In the genomic region with DNA sequence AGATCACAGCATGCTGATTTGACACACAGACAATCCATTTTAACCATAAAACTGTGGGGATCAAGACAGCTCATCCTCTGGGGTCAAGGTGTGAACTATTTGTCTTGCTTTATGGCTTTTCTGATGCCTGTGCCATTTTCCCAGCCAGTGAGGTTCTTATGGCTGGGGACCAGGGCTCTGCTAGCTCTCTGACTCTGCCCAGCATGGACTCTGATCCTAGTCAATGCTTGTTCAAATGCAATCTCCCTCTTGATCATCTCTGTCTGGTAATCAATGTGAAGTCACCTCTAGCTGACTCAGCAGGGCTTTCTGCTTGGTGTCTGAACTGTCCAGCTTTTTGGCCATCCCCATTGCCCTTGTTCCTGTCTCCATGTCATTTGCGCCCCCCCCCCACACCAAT, we compare ENCODE assay signal across 15 mouse cellular contexts.
"Had no signal": no experiment of that assay in that cellular context is flagged by ENCODE, and none has a peak within 500 bp of the region (broad histone marks: within the 10 kb centered on the region; RNA-seq: fewer than 3 reads in every experiment).

No protein-coding gene starts in this region.

- H3K4me1 ChIP-seq: midbrain, embryonic 10.5 days; midbrain, embryonic 12.5 days; neural tube, embryonic 12.5 days; stomach, embryonic 15.5 days had no signal

- ATAC-seq: midbrain, embryonic 16.5 days had no signal

- H3K36me3 ChIP-seq: midbrain, embryonic 10.5 days; midbrain, embryonic 12.5 days; neural tube, embryonic 12.5 days; stomach, embryonic 15.5 days had no signal

- H3K4me2 ChIP-seq: lung, embryonic 14.5 days; midbrain, embryonic 12.5 days; neural tube, embryonic 12.5 days; stomach, embryonic 15.5 days had no signal

- DNase-seq: lung, embryonic 14.5 days; lung, postnatal 10 days; lung, postnatal 4 days; midbrain, embryonic 14.5 days; right cerebral cortex, postnatal 14 days; thymus, adult 2 months; thymus, postnatal 25 days; thymus, postnatal 4 days had no signal

- H3K9me3 ChIP-seq: midbrain, embryonic 10.5 days; midbrain, embryonic 12.5 days; neural tube, embryonic 12.5 days; stomach, embryonic 15.5 days had no signal

- H3K9ac ChIP-seq: lung, embryonic 14.5 days; midbrain, embryonic 12.5 days; neural tube, embryonic 12.5 days; stomach, embryonic 15.5 days had no signal

- H3K27ac ChIP-seq: midbrain, embryonic 10.5 days; midbrain, embryonic 12.5 days; neural tube, embryonic 12.5 days; stomach, embryonic 15.5 days; stomach, postnatal 0 days had no signal

- H3K4me3 ChIP-seq: midbrain, embryonic 10.5 days; midbrain, embryonic 12.5 days; myocyte; neural tube, embryonic 12.5 days; stomach, embryonic 15.5 days had no signal

- H3K27me3 ChIP-seq: midbrain, embryonic 12.5 days; neural tube, embryonic 12.5 days; stomach, embryonic 15.5 days had no signal
